In the genomic region with DNA sequence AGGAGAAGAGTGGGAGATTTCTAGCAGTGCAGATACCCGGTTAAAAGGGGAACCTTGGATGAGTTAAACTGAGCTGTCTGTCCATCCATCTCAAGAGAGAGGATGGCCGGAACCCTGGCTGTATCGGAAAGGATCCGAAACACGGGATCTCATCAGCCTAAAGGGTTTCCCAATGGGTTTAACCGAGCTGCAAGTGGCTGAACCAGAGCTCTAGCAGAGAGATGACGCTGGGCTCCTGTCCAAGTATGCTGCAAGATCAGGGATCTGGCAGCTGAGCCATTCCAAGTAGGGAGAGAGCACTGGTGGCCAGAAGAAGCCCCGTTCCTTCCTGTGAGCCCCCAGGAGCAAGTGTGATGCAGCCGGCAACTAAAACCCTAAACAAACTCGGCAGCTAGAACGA, we compare ENCODE assay signal across 10 mouse cellular contexts.
A peak's percentile ranks its signal among the peaks of the same experiment; 100 is the strongest.
DNase-seq lines count a peak whose midpoint lies in the region; ATAC-seq and TF ChIP-seq lines count a peak whose summit lies in the region.
"Had no signal": no experiment of that assay in that cellular context is flagged by ENCODE, and none has a peak within 500 bp of the region (broad histone marks: within the 10 kb centered on the region; RNA-seq: fewer than 3 reads in every experiment).

No protein-coding gene starts in this region.

- H3K4me3 ChIP-seq in hindbrain, embryonic 13.5 days, result peak overlapping the region; percentile 44
- H3K4me3 ChIP-seq in hindbrain, embryonic 10.5 days, result no peak overlapping the region
- no peak overlapping the region for H3K4me3 ChIP-seq in lung, postnatal 0 days (ENCODE audit: low read depth, low read length)
- H3K4me3 ChIP-seq: embryonic facial prominence, embryonic 13.5 days; limb, embryonic 15.5 days had no signal

- peak overlapping the region; percentile 75; the same call in 1 of the 2 replicates for H3K27ac ChIP-seq in hindbrain, embryonic 13.5 days
- no peak overlapping the region for H3K27ac ChIP-seq in hindbrain, embryonic 10.5 days
- no peak overlapping the region for H3K27ac ChIP-seq in lung, postnatal 0 days (ENCODE audit: low read length)
- H3K27ac ChIP-seq: embryonic facial prominence, embryonic 13.5 days; limb, embryonic 15.5 days had no signal

- no peaks in the 10 kb centered on the region for H3K9me3 ChIP-seq in hindbrain, embryonic 13.5 days
- H3K9me3 ChIP-seq in hindbrain, embryonic 10.5 days, result no peaks in the 10 kb centered on the region
- H3K9me3 ChIP-seq in lung, postnatal 0 days (ENCODE audit: low read length), result no peaks in the 10 kb centered on the region
- H3K9me3 ChIP-seq: embryonic facial prominence, embryonic 13.5 days; limb, embryonic 15.5 days had no signal

- WGBS in hindbrain, embryonic 13.5 days, result 75% methylated on average over 11 of the region's 11 CpGs
- 81% methylated on average over 11 of the region's 11 CpGs for WGBS in hindbrain, embryonic 10.5 days
- 36% methylated on average over 11 of the region's 11 CpGs for WGBS in lung, postnatal 0 days

- DNase-seq in hindbrain, embryonic 10.5 days (ENCODE audit: low spot score), result no peak
- peak; percentile 84 for DNase-seq in adrenal gland, postnatal 14 days
- peak; percentile 42 for DNase-seq in gastrocnemius, adult 18-20 months (ENCODE audit: low spot score)
- DNase-seq in kidney, postnatal 25 days, result peak; percentile 52 to 62
- DNase-seq in lung, postnatal 0 days (ENCODE audit: low spot score), result peak; percentile 83
- DNase-seq in thymus, postnatal 0 days (ENCODE audit: low spot score), result no peak
- no peak for DNase-seq in thymus, postnatal 10 days (ENCODE audit: low spot score in 2 of 2)

- H3K4me1 ChIP-seq in hindbrain, embryonic 13.5 days (replicated peaks), result peaks cover 42% of the 10 kb centered on the region
- peaks cover 32% of the 10 kb centered on the region for H3K4me1 ChIP-seq in hindbrain, embryonic 10.5 days (replicated peaks)
- H3K4me1 ChIP-seq in lung, postnatal 0 days (ENCODE audit: insufficient read depth, low read depth, low read length), result no peaks in the 10 kb centered on the region

- no peaks in the 10 kb centered on the region for H3K36me3 ChIP-seq in hindbrain, embryonic 13.5 days
- H3K36me3 ChIP-seq in hindbrain, embryonic 10.5 days, result peaks cover 55% of the 10 kb centered on the region
- H3K36me3 ChIP-seq in lung, postnatal 0 days (ENCODE audit: insufficient read depth, low read length), result no peaks in the 10 kb centered on the region
- H3K36me3 ChIP-seq: embryonic facial prominence, embryonic 13.5 days; limb, embryonic 15.5 days had no signal

- H3K4me2 ChIP-seq in hindbrain, embryonic 13.5 days, result peak overlapping the region; percentile 69
- H3K4me2 ChIP-seq in lung, postnatal 0 days (replicated peaks; ENCODE audit: low read depth, low read length), result no peak overlapping the region
- H3K4me2 ChIP-seq: limb, embryonic 15.5 days had no signal

- no peaks in the 10 kb centered on the region for H3K27me3 ChIP-seq in hindbrain, embryonic 13.5 days
- H3K27me3 ChIP-seq in hindbrain, embryonic 10.5 days (ENCODE audit: insufficient read depth, poor library complexity, severe bottlenecking), result no peaks in the 10 kb centered on the region
- H3K27me3 ChIP-seq in lung, postnatal 0 days (replicated peaks; ENCODE audit: insufficient read depth, low read length), result no peaks in the 10 kb centered on the region
- H3K27me3 ChIP-seq: embryonic facial prominence, embryonic 13.5 days had no signal

- H3K9ac ChIP-seq in hindbrain, embryonic 13.5 days, result peak overlapping the region; percentile 68
- no peak overlapping the region for H3K9ac ChIP-seq in lung, postnatal 0 days (replicated peaks; ENCODE audit: low read depth)
- H3K9ac ChIP-seq: embryonic facial prominence, embryonic 13.5 days; limb, embryonic 15.5 days had no signal

- no peak for ATAC-seq in hindbrain, embryonic 13.5 days (ENCODE audit: low FRiP score)
- ATAC-seq in lung, postnatal 0 days, result peak; percentile 61

- TF ChIP-seq CTCF in lung, postnatal 0 days (IDR thresholded peaks at IDR 0.05), result no peak

- TF ChIP-seq EP300 in lung, postnatal 0 days (IDR thresholded peaks at IDR 0.05), result no peak

Comparison
In these comparisons a context has a peak if more than half of its experiments do, and no peak if none do; other contexts are left out.
1. DNase-seq: peak in adrenal gland, postnatal 14 days (single experiment), gastrocnemius, adult 18-20 months (single experiment), kidney, postnatal 25 days (2 of 2) and lung, postnatal 0 days (single experiment); none in hindbrain, embryonic 10.5 days (single experiment), thymus, postnatal 0 days (single experiment) and thymus, postnatal 10 days (0 of 2).